In the genomic region with DNA sequence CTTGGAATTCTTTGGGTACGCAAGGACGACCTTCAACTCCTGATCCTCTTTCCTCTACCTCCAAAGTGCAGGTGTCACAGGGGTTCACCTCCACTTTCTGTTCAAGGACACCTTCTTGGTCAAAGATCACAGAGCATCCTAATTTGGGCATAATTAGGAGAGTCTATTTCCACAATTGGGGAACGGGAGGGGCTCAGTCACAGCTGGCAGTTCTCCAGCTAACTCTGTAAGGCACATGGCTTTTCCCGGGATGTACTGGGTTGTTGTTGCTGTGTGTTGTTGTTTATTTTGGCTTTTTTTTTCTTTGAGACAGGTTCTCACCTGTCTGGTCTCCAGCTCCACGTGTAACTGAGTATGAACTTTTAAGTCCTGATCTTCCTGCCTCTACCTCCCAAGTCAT, we compare ENCODE assay signal across 8 mouse cellular contexts. TPM values are rescaled to one million over a fixed set of nuclear protein-coding genes. Genes with fewer than 3 reads are reported as not detected.
A peak's percentile ranks its signal among the peaks of the same experiment; 100 is the strongest.
DNase-seq lines count a peak whose midpoint lies in the region; ATAC-seq lines count a peak whose summit lies in the region.

No protein-coding gene starts in this region.

- H3K4me2 ChIP-seq in hindbrain, embryonic 11.5 days (replicated peaks; ENCODE audit: low read depth, low read length) = peak overlapping the region; percentile 87
- H3K4me2 ChIP-seq in liver, embryonic 15.5 days = peak overlapping the region; percentile 73

- peaks cover 5% of the 10 kb centered on the region for H3K27me3 ChIP-seq in hindbrain, embryonic 11.5 days (ENCODE audit: control insufficient read depth, insufficient read depth, low read length)
- peaks cover 36% of the 10 kb centered on the region for H3K27me3 ChIP-seq in liver, embryonic 15.5 days

- H3K9me3 ChIP-seq in hindbrain, embryonic 11.5 days (ENCODE audit: control insufficient read depth, low read length) = no peaks in the 10 kb centered on the region
- no peaks in the 10 kb centered on the region for H3K9me3 ChIP-seq in liver, embryonic 15.5 days (replicated peaks)

- peak; percentile 30 to 37 for DNase-seq in cerebellum, adult 18-20 months
- no peak for DNase-seq in cerebellum, postnatal 36 days
- DNase-seq in ES-CJ7 (ENCODE audit: low read depth, low spot score) = peak; percentile 65
- DNase-seq in hindbrain, embryonic 11.5 days (ENCODE audit: low spot score) = no peak
- no peak for DNase-seq in ovary, adult 18-20 months (ENCODE audit: low spot score)
- no peak for DNase-seq in right cerebral cortex, postnatal 36 days (ENCODE audit: low spot score in 2 of 2)
- DNase-seq in layer of hippocampus, postnatal 14 days (ENCODE audit: low spot score in 2 of 2) = no peak

- no peaks in the 10 kb centered on the region for H3K36me3 ChIP-seq in hindbrain, embryonic 11.5 days (ENCODE audit: control insufficient read depth, insufficient read depth, low read length)
- no peaks in the 10 kb centered on the region for H3K36me3 ChIP-seq in liver, embryonic 15.5 days (replicated peaks)

- no peak overlapping the region for H3K27ac ChIP-seq in hindbrain, embryonic 11.5 days (ENCODE audit: low read depth, low read length)
- H3K27ac ChIP-seq in liver, embryonic 15.5 days (replicated peaks) = no peak overlapping the region

- 50% methylated on average over 5 of the region's 5 CpGs for WGBS in hindbrain, embryonic 11.5 days
- WGBS in liver, embryonic 15.5 days (ENCODE audit: insufficient replicate concordance) = 57% methylated on average over 5 of the region's 5 CpGs

- H3K4me3 ChIP-seq in hindbrain, embryonic 11.5 days (ENCODE audit: low read depth, low read length) = peak overlapping the region; percentile 48
- H3K4me3 ChIP-seq in liver, embryonic 15.5 days (replicated peaks) = peak overlapping the region; percentile 52

- H3K4me1 ChIP-seq in hindbrain, embryonic 11.5 days (replicated peaks; ENCODE audit: control insufficient read depth, insufficient read depth, low read length) = no peaks in the 10 kb centered on the region; the same call in 1 of the 2 replicates
- peaks cover 8% of the 10 kb centered on the region; the same call in 1 of the 2 replicates for H3K4me1 ChIP-seq in liver, embryonic 15.5 days (replicated peaks)

- no peak overlapping the region; the same call in 1 of the 2 replicates for H3K9ac ChIP-seq in hindbrain, embryonic 11.5 days (ENCODE audit: low read depth, low read length)
- H3K9ac ChIP-seq in liver, embryonic 15.5 days = no peak overlapping the region

- ATAC-seq in hindbrain, embryonic 11.5 days (ENCODE audit: low FRiP score) = no peak
- ATAC-seq in liver, embryonic 15.5 days (ENCODE audit: insufficient read depth) = no peak

RNA-seq across cellular contexts. Expression of gene Mansc1, which starts 0.5 kb away (rescaled TPM):
- polyA plus RNA-seq in hindbrain, embryonic 11.5 days (2014; fragmentation: Nextera tagmentation; extraction: Ambion mirVana) = 0.66 and 0.93 TPM in 2 replicates
- 0.86 and 0.90 TPM in 2 replicates for polyA plus RNA-seq in liver, embryonic 15.5 days (2015; fragmentation: Nextera tagmentation; extraction: Ambion mirVana)
- 1 to 10 TPM; 5.5 to 5.8 TPM for total RNA-seq in layer of hippocampus, postnatal 14 days (2021)

RNA-seq across cellular contexts. Expression of gene Borcs5, which starts 6.6 kb away (rescaled TPM):
- 33.2 and 37.4 TPM in 2 replicates for polyA plus RNA-seq in hindbrain, embryonic 11.5 days (2014; fragmentation: Nextera tagmentation; extraction: Ambion mirVana)
- 7.5 and 8.6 TPM in 2 replicates for polyA plus RNA-seq in liver, embryonic 15.5 days (2015; fragmentation: Nextera tagmentation; extraction: Ambion mirVana)
- 10 to 100 TPM; 31.9 to 32.9 TPM for total RNA-seq in layer of hippocampus, postnatal 14 days (2021)

Comparison
In these comparisons a context has a peak if more than half of its experiments do, and no peak if none do; other contexts are left out.
1. DNase-seq: peak in cerebellum, adult 18-20 months (2 of 2) and ES-CJ7 (single experiment); none in cerebellum, postnatal 36 days (0 of 2), hindbrain, embryonic 11.5 days (single experiment), ovary, adult 18-20 months (single experiment), right cerebral cortex, postnatal 36 days (0 of 2) and layer of hippocampus, postnatal 14 days (0 of 2).